Mouse (Mus musculus) megakaryocyte, embryonic 14.5 days (primary cell): ENCODE measurements at regions not wholly inside any gene's neighbourhood (a gene's known extent, or its start where the extent isn't known, plus 50 kb on each side); places are given as distances from the start of the nearest gene placed in this dataset.

Experiments
- H3K27me3 ChIP-seq: replicated peaks from 2 replicates; pipeline ENCODE3; 2012; ENCODE audit warnings: inconsistent platforms
- H3K36me3 ChIP-seq: replicated peaks from 2 replicates; pipeline ENCODE3; 2012; ENCODE audit warnings: low read length, inconsistent platforms, mixed read lengths
- H3K4me1 ChIP-seq: 2 replicates; pipeline ENCODE4 v1.6.1; 2012; ENCODE audit warnings: inconsistent platforms
- H3K4me3 ChIP-seq: replicated peaks from 2 replicates; pipeline ENCODE3; 2012; ENCODE audit warnings: moderate library complexity, mild to moderate bottlenecking, inconsistent platforms
- H3K9me3 ChIP-seq: 2 replicates; pipeline ENCODE4 v1.6.1; 2012; ENCODE audit warnings: inconsistent platforms
- FLI1 ChIP-seq: IDR thresholded peaks from 2 replicates; pipeline ENCODE4 v1.6.1; 2012; ENCODE audit warnings: low read length, inconsistent platforms, mixed read lengths
- GATA1 ChIP-seq: IDR thresholded peaks from 3 replicates; pipeline ENCODE4 v1.6.1; 2012; ENCODE audit warnings: mixed read lengths, low read length, inconsistent platforms, borderline replicate concordance

DNA sequence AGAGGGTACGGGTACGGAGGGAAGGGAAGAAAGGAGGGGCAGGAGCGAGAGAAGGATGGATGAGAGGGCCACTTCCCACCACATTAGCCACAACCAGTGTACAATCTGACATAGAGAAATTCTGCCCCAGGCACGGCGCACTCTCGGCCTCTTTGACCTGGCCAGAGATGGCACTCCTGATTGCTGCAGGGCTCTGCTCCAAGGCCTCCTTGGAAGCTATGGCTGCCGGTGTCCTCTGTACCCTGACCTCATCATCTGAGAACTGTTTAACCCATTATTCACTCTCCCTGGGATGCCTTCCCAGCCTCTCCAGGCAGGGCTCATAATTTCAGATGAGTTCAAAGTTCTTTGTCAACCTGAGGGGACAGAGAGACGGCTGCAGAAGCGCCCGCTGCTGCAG is 78.3 kb downstream of the 1700001O22Rik start:
- H3K4me3 ChIP-seq = no peak overlapping the region
- peaks cover 68% of the 10 kb centered on the region for H3K4me1 ChIP-seq
- no peak for TF ChIP-seq GATA1
- no peak for TF ChIP-seq FLI1
- H3K36me3 ChIP-seq = no peaks in the 10 kb centered on the region
- peaks cover 24% of the 10 kb centered on the region for H3K27me3 ChIP-seq
- peaks cover 18% of the 10 kb centered on the region for H3K9me3 ChIP-seq

DNA sequence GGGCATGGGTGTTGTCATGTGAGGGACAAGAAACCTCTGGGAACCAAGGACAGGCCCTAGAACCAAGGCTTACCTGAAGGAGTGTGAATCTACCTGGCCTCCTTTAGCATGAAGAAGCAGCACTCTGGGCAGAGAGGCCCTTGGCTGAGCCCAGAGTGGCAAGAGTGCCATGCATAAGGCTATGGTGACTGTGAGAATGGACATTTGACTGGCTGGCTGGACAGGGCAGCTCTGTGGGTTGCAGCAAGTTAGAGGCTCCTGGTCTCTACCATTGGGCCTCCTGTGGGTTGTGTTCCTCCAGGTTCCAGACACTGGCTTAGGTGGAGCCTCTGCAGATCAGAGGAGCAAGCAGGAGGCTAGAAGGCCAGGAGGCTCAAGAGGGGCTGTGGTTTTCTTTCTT is 78.9 kb downstream of the 1700001O22Rik start:
- Histone ChIP-seq H3K27me3 (peaks cover 18% of the 10 kb centered on the region), H3K4me3 (no peak overlapping the region), H3K9me3 (peaks cover 18% of the 10 kb centered on the region), H3K4me1 (peaks cover 71% of the 10 kb centered on the region), H3K36me3 (no peaks in the 10 kb centered on the region)
- TF ChIP-seq FLI1 = no peak
- TF ChIP-seq GATA1 = no peak

DNA sequence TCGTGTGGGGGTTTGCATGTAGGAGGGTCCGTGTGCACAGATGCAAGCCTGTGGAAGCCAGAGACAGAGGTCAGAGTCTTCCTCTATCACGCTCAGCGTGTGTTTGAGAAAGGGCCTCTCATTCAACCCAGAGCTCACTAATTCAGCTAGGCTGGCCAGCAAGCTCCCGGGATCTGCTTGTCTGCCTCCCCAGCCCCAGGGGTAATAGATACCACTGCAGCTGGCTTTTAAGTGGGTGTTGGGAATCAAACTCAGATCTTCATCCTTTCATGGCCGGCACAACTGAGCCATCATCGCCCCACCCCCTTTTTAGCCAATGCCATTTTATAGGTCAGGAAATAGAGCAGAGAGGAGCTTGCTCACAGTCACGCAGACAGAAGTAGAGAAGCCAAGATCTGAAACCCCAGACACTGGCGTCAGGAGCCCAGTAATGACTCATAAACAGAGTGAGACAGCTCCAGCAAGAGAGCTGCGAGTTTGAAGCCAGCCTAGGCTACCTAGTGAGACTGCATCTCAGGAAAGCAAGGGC is 80.3 kb downstream of the 1700001O22Rik start:
- peaks cover 80% of the 10 kb centered on the region for H3K4me1 ChIP-seq
- H3K4me3 ChIP-seq = no peak overlapping the region
- TF ChIP-seq FLI1 (no peak), GATA1 (no peak)
- no peaks in the 10 kb centered on the region for H3K36me3 ChIP-seq
- H3K9me3 ChIP-seq = peaks cover 7% of the 10 kb centered on the region
- H3K27me3 ChIP-seq = peaks cover 13% of the 10 kb centered on the region

DNA sequence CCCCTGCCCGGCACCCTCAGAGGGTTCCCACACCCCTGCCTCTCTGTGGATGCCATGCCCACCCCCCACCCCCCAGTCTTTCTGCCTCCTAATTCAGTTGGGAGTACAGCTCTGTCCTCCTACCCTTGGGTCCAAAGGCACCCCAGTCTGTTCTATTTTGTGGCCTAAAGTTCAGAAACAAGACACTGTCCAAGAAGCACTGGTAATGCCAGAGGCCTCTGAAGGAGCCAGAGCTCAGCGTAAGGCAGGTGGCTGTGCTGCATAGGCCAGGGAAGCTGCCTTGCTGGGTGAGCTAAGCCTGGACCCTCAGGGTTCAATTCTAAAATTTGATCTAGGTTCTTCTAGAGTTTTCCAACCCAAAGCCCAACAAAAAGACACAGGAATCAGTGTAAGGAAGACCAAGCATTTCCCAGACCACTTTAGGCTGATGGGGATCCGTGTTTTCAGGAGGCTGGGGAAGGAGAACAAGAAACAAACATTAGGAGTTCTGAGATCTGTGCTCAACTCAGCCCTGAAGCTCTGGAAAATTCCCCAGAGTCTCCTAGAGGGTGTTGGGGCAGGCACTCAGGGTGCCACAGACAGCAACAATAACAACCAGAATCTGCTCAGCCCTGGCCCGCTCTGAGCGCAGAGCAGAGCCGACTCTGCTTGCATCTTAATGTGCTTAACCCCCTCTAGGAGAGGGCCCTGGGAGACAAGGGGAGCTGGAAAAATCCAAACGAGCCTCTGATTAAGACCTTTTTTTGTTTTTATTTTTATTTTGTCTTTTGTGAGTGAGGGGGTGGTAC is 81.0 kb downstream of the 1700001O22Rik start:
- Histone ChIP-seq H3K4me1 (peaks cover 87% of the 10 kb centered on the region), H3K4me3 (no peak overlapping the region), H3K36me3 (no peaks in the 10 kb centered on the region), H3K27me3 (peaks cover 10% of the 10 kb centered on the region), H3K9me3 (peaks cover 4% of the 10 kb centered on the region; the same call in 1 of the 2 replicates)
- TF ChIP-seq GATA1 (no peak), FLI1 (no peak)

DNA sequence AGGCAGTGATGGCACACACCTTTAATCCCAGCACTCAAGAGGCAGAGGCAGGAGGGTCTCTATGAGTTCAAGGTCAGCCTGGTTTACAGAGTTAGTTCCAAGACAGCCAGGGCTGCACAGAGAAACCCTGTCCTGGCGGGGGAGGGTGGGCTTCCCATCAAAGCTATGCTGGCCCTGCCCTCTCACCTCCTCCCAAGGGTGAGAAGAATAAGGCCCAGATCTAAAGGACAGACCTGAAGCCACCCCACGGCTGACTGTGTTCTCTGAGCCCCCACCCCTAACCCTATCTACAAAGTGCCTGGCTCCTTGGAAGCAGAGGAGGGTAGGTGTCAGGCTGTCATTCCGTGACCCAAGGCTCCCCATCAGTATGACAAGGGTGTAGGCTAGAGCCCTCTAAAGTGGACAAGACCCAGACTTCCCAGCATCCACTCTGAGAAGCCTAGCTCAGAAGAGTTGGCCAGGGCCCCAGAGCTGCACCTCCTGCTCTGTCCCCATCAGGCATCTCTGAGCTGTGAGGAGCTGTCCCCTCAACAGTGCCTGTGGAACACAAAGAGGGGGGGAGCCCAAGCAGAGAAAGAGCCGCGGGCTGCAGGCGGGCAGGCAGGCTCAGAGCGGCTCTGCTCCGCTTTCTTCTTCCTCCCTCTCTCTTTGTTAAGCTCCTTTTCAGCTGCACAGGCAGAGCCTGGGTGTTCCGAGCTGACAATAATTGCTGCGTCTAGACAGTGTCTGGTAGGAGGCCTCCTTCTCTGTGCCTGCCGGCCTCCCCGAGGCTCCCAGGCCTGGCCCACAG is 81.8 kb downstream of the 1700001O22Rik start:
- peak overlapping the region; percentile 93 for H3K4me3 ChIP-seq
- H3K4me1 ChIP-seq = peaks cover 95% of the 10 kb centered on the region
- H3K9me3 ChIP-seq = no peaks in the 10 kb centered on the region
- H3K36me3 ChIP-seq = no peaks in the 10 kb centered on the region
- no peak for TF ChIP-seq FLI1
- no peak for TF ChIP-seq GATA1
- peaks cover 7% of the 10 kb centered on the region for H3K27me3 ChIP-seq

DNA sequence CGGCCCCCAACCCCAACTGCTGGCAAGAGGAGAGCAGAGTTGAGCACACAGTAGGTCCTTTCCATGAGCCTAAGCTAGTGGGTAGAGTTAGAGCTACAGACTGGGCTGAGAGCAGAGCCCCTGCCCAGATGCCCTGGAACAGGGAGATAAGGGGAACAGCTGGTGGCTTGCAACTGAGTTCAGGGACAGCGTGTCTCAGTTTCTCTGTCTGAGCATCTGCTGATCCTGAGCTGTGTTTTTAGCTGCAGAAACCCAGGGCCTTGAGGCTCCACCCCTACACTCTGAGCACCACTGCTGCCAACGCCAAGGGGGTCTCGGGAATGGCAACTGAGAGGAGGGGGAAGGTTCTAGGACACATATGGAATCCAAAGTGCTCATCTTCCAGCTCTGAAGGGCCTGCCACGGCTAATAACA is 82.4 kb downstream of the 1700001O22Rik start:
- TF ChIP-seq FLI1 (no peak), GATA1 (no peak)
- no peaks in the 10 kb centered on the region for H3K36me3 ChIP-seq
- H3K9me3 ChIP-seq = no peaks in the 10 kb centered on the region
- peak overlapping the region; percentile 93 for H3K4me3 ChIP-seq
- peaks cover 3% of the 10 kb centered on the region for H3K27me3 ChIP-seq
- peaks cover 99% of the 10 kb centered on the region for H3K4me1 ChIP-seq

GRCm38 (mm10) chr2:30720291-30720690 is 83.2 kb downstream of the 1700001O22Rik start:
- H3K4me1 ChIP-seq = peaks cover 99% of the 10 kb centered on the region
- no peaks in the 10 kb centered on the region for H3K9me3 ChIP-seq
- peaks cover 5% of the 10 kb centered on the region for H3K27me3 ChIP-seq
- no peaks in the 10 kb centered on the region for H3K36me3 ChIP-seq
- TF ChIP-seq GATA1 (no peak), FLI1 (no peak)
- peak overlapping the region; percentile 93 for H3K4me3 ChIP-seq

GRCm38 (mm10) chr2:30719611-30720290 is 83.7 kb downstream of the 1700001O22Rik start:
- Histone ChIP-seq H3K4me1 (peaks cover 99% of the 10 kb centered on the region), H3K4me3 (peak overlapping the region; percentile 93), H3K27me3 (peaks cover 9% of the 10 kb centered on the region), H3K9me3 (no peaks in the 10 kb centered on the region), H3K36me3 (no peaks in the 10 kb centered on the region)
- no peak for TF ChIP-seq GATA1

GRCm38 (mm10) chr2:30718741-30719381 is 84.6 kb downstream of the 1700001O22Rik start:
- H3K36me3 ChIP-seq = no peaks in the 10 kb centered on the region
- no peaks in the 10 kb centered on the region for H3K9me3 ChIP-seq
- peak overlapping the region; percentile 93 for H3K4me3 ChIP-seq
- H3K27me3 ChIP-seq = peaks cover 13% of the 10 kb centered on the region
- H3K4me1 ChIP-seq = peaks cover 98% of the 10 kb centered on the region
- TF ChIP-seq GATA1 = no peak
- no peak for TF ChIP-seq FLI1
